Mouse (Mus musculus) frontal cortex, postnatal 14 days (tissue): ENCODE data around the gene Nkx2-2.
"Not testable (repeated sequence)": the region's sequence is repeated elsewhere in the genome, so short reads cannot be mapped to it uniquely, and the experiment has no call there.

Source experiments
- DNase-seq, 2 experiments: peaks; one replicate each; pipeline ENCODE4 v3.0.0; 2022; ENCODE audit warnings: low spot score in 2 of 2

Nkx2-2 gene

GRCm38 (mm10) chr2:147181926-147182708, 11.9 kb downstream of the Nkx2-2 start:
- DNase-seq, result no peak

GRCm38 (mm10) chr2:147181304-147181665, 12.8 kb downstream of the Nkx2-2 start:
- no peak for DNase-seq

GRCm38 (mm10) chr2:147180649-147181303, 13.3 kb downstream of the Nkx2-2 start:
- peak in 1 of 2 experiments; percentile 17 for DNase-seq

- peak; percentile 67 to 72 for DNase-seq
Measured at GRCm38 (mm10) chr2:147178091-147179059, 15.7 kb downstream of the Nkx2-2 start.

GRCm38 (mm10) chr2:147177672-147178071, 16.4 kb downstream of the Nkx2-2 start:
- DNase-seq, result peak; percentile 64 to 87

GRCm38 (mm10) chr2:147175296-147175695, 18.7 kb downstream of the Nkx2-2 start:
- DNase-seq, result no peak

GRCm38 (mm10) chr2:147173751-147174150, 20.3 kb downstream of the Nkx2-2 start:
- no peak for DNase-seq

GRCm38 (mm10) chr2:147170538-147170937, 23.5 kb downstream of the Nkx2-2 start:
- not testable (repeated sequence) for DNase-seq

- no peak for DNase-seq
Measured at GRCm38 (mm10) chr2:147165863-147166262, 28.2 kb downstream of the Nkx2-2 start.

- no peak for DNase-seq
Measured at GRCm38 (mm10) chr2:147165376-147165775, 28.7 kb downstream of the Nkx2-2 start.

GRCm38 (mm10) chr2:147152543-147152942, 41.5 kb downstream of the Nkx2-2 start:
- no peak for DNase-seq
